In the genomic region with DNA sequence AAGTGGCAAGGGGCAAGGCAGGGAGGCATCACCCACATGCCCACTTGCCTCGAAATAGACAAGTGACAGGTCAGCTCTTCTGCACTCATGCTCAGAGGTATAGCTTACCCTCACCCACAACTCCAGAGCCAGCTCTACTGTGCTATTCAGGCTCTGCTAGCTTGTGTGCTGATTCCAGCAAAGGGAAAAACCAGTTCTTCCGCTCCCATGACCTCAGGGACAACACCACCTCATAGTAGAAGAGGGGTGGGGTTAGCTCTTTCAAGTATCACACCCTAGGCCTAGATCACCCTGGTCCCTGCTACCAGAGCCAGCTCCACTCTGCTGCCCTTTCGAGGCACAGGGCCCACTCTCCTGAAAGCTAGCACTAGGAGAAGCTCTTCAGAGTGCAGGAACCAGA, we compare ENCODE assay signal across 23 mouse cellular contexts.
DNase-seq lines count a peak whose midpoint lies in the region; ATAC-seq and TF ChIP-seq lines count a peak whose summit lies in the region.
"Had no signal": no experiment of that assay in that cellular context is flagged by ENCODE, and none has a peak within 500 bp of the region (broad histone marks: within the 10 kb centered on the region; RNA-seq: fewer than 3 reads in every experiment).

No protein-coding gene starts in this region.

- no peak overlapping the region for H3K4me2 ChIP-seq in embryonic facial prominence, embryonic 11.5 days (ENCODE audit: low read depth, low read length)
- H3K4me2 ChIP-seq in lung, embryonic 14.5 days, result no peak overlapping the region
- H3K4me2 ChIP-seq: forebrain, embryonic 12.5 days; heart, embryonic 11.5 days; limb, embryonic 12.5 days; liver, embryonic 15.5 days; neural tube, embryonic 13.5 days had no signal

- H3K9me3 ChIP-seq in embryonic facial prominence, embryonic 11.5 days (replicated peaks; ENCODE audit: control insufficient read depth, low read length), result no peaks in the 10 kb centered on the region
- H3K9me3 ChIP-seq in embryonic facial prominence, embryonic 10.5 days, result no peaks in the 10 kb centered on the region
- H3K9me3 ChIP-seq in lung, embryonic 14.5 days (ENCODE audit: low read depth, low read length), result no peaks in the 10 kb centered on the region
- H3K9me3 ChIP-seq: forebrain, embryonic 12.5 days; limb, embryonic 12.5 days; liver, embryonic 15.5 days; neural tube, embryonic 13.5 days had no signal

- no peak for DNase-seq in embryonic facial prominence, embryonic 11.5 days (ENCODE audit: low spot score)
- DNase-seq in embryonic facial prominence, embryonic 10.5 days (ENCODE audit: low spot score), result no peak
- DNase-seq in lung, embryonic 14.5 days, result no peak
- no peak for DNase-seq in lung, postnatal 25 days (ENCODE audit: low spot score)
- DNase-seq in urinary bladder, postnatal 36 days (ENCODE audit: low spot score in 2 of 2), result peak; percentile 6 to 8
- no peak for DNase-seq in urinary bladder, postnatal 10 days (ENCODE audit: low spot score)
- DNase-seq in layer of hippocampus, postnatal 25 days (ENCODE audit: extremely low spot score in 1 of 2, low spot score in 1 of 2), result no peak
- no peak for DNase-seq in embryo, embryonic 10 days (ENCODE audit: low spot score)
- DNase-seq: adrenal gland, postnatal 25 days; cerebellum, adult 11 months; cerebellum, postnatal 10 days; gastrocnemius, adult 2 months; heart, postnatal 10 days; kidney, adult 18-20 months; kidney, postnatal 4 days; lung, postnatal 4 days; right cerebral cortex, adult 18-20 months; thymus, postnatal 4 days had no signal

- 75% methylated on average over 3 of the region's 3 CpGs for WGBS in embryonic facial prominence, embryonic 11.5 days
- 76% methylated on average over 3 of the region's 3 CpGs for WGBS in embryonic facial prominence, embryonic 10.5 days
- whole genome bisulfite sequencing in lung, embryonic 14.5 days, result 46% methylated on average over 3 of the region's 3 CpGs

- TF ChIP-seq CTCF in lung, embryonic 14.5 days (IDR thresholded peaks at IDR 0.05; ENCODE audit: low read depth), result no peak

- ATAC-seq in embryonic facial prominence, embryonic 11.5 days (replicated peaks; ENCODE audit: insufficient number of reproducible peaks, low FRiP score, low TSS enrichment, low read depth), result 0 out of 2 replicates have a peak, but pooled peaks have one; percentile 48
- peak; percentile 73; the same call in 1 of the 2 replicates for ATAC-seq in lung, embryonic 14.5 days (ENCODE audit: insufficient read depth)

- H3K36me3 ChIP-seq in embryonic facial prominence, embryonic 11.5 days (replicated peaks; ENCODE audit: control insufficient read depth, insufficient read depth, low read depth, low read length), result no peaks in the 10 kb centered on the region
- H3K36me3 ChIP-seq in embryonic facial prominence, embryonic 10.5 days (replicated peaks), result no peaks in the 10 kb centered on the region
- H3K36me3 ChIP-seq in lung, embryonic 14.5 days (ENCODE audit: insufficient read depth), result no peaks in the 10 kb centered on the region
- H3K36me3 ChIP-seq: forebrain, embryonic 12.5 days; limb, embryonic 12.5 days; liver, embryonic 15.5 days; neural tube, embryonic 13.5 days had no signal

- H3K9ac ChIP-seq in embryonic facial prominence, embryonic 11.5 days (replicated peaks; ENCODE audit: low read length), result no peak overlapping the region
- no peak overlapping the region for H3K9ac ChIP-seq in lung, embryonic 14.5 days
- H3K9ac ChIP-seq: forebrain, embryonic 12.5 days; limb, embryonic 12.5 days; liver, embryonic 15.5 days; neural tube, embryonic 13.5 days had no signal

- no peak overlapping the region for H3K4me3 ChIP-seq in embryonic facial prominence, embryonic 11.5 days (ENCODE audit: low read depth, low read length)
- H3K4me3 ChIP-seq in embryonic facial prominence, embryonic 10.5 days, result no peak overlapping the region
- no peak overlapping the region for H3K4me3 ChIP-seq in lung, embryonic 14.5 days (ENCODE audit: low read depth, low read length)
- H3K4me3 ChIP-seq: forebrain, embryonic 12.5 days; gastrocnemius, adult 2 months; limb, embryonic 12.5 days; liver, embryonic 15.5 days; neural tube, embryonic 13.5 days had no signal

- H3K27me3 ChIP-seq in embryonic facial prominence, embryonic 11.5 days (ENCODE audit: control insufficient read depth, insufficient read depth, low read length), result no peaks in the 10 kb centered on the region
- no peaks in the 10 kb centered on the region for H3K27me3 ChIP-seq in embryonic facial prominence, embryonic 10.5 days (replicated peaks; ENCODE audit: low read depth, poor library complexity, severe bottlenecking)
- no peaks in the 10 kb centered on the region for H3K27me3 ChIP-seq in lung, embryonic 14.5 days (ENCODE audit: insufficient read depth, low read length)
- H3K27me3 ChIP-seq: forebrain, embryonic 12.5 days; limb, embryonic 12.5 days; liver, embryonic 15.5 days; neural tube, embryonic 13.5 days had no signal

- no peak overlapping the region for H3K27ac ChIP-seq in embryonic facial prominence, embryonic 11.5 days (replicated peaks; ENCODE audit: low read depth, low read length)
- no peak overlapping the region for H3K27ac ChIP-seq in embryonic facial prominence, embryonic 10.5 days (replicated peaks)
- H3K27ac ChIP-seq in lung, embryonic 14.5 days (ENCODE audit: low read depth), result no peak overlapping the region
- H3K27ac ChIP-seq: forebrain, embryonic 12.5 days; gastrocnemius, adult 2 months; limb, embryonic 12.5 days; liver, embryonic 15.5 days; neural tube, embryonic 13.5 days had no signal

- H3K4me1 ChIP-seq in embryonic facial prominence, embryonic 11.5 days (ENCODE audit: control insufficient read depth, insufficient read depth, low read length), result no peaks in the 10 kb centered on the region
- no peaks in the 10 kb centered on the region for H3K4me1 ChIP-seq in embryonic facial prominence, embryonic 10.5 days
- no peaks in the 10 kb centered on the region for H3K4me1 ChIP-seq in lung, embryonic 14.5 days (ENCODE audit: insufficient read depth)
- H3K4me1 ChIP-seq: forebrain, embryonic 12.5 days; liver, embryonic 15.5 days; neural tube, embryonic 13.5 days had no signal

Comparison
In these comparisons a context has a peak if more than half of its experiments do, and no peak if none do; other contexts are left out.
1. DNase-seq: peak in urinary bladder, postnatal 36 days (2 of 2); none in embryonic facial prominence, embryonic 11.5 days (single experiment), embryonic facial prominence, embryonic 10.5 days (single experiment), lung, embryonic 14.5 days (single experiment), lung, postnatal 25 days (single experiment), urinary bladder, postnatal 10 days (single experiment), layer of hippocampus, postnatal 25 days (0 of 2) and embryo, embryonic 10 days (single experiment).